Mouse (Mus musculus): ENCODE measurements around the gene Pop7. TPM values are rescaled to one million over a fixed set of nuclear protein-coding genes. Genes with fewer than 3 reads are reported as not detected.

The Pop7 gene
- polyA plus RNA-seq (2017; shearing (Covaris generic)), result 52.7 TPM

GRCm38 (mm10) chr5:137501709-137502666, at the start of gene Pop7:
Gene Pop7, minus strand, starts transcription at chr5:137502518.

DNA sequence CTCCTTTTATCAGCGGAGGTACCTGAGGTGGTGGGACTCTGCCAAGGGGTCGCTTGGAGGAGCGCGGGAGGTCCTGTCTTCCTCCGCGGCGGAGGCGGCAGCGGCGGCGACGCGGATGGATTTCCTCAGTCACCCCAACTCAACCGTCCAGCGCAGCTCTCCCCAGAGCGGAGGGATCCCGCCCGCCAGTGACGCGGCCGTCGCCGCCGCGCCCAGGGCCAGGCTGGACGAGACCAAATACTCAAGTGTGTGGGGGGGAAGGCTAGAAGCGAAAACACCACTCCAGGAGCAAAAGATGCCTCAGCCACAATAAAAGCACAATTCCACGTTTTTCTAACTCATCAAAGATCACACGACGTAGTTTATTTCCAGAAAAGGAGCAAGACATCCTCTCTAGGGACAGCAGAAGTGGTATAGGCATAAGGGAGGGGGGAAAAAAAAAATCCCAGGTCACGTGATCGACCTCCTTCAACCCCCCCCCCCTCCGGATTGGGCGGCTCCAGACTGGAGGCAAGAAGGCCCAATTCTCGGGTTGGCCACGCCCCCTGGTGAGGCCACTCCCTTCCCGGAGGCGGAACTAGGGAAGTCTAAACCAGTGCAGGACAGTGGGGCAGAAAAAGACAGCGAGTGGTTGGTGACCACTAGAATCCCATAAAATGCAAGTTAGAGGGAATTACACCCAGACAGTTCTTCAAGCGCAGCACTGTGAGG, 31.0 kb upstream of the Pop7 start, which contains the start of the genes Epo and Gnb2:
Epo (minus strand) TSS at position 126 of the 711 bp plus-strand sequence.
Gnb2 (minus strand) TSS at position 394 of the 711 bp plus-strand sequence.

DNA sequence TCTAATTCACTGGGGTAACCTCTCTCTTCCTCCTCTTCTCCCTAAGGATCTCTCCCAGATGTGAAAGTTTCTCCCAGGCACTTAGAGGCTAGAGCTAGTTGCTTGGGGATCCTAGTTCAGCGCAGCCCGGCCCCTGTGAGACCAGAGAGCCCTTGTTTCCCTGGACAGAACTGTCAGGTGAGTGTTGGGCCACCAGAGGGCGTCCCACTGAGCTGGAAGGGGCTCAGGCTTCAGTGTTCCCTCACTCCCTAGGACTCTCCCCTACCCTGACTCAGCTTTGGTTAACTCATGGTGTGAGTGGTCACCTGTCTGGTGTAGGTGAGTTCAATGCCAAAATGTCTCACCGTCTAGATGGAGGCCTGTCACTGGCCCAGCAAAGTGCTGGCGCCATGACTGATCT, 16.1 kb upstream of the Pop7 start, which contains the start of gene Gigyf1:
Gigyf1 (plus strand) TSS at position 113 of the 400 bp plus-strand sequence.

DNA sequence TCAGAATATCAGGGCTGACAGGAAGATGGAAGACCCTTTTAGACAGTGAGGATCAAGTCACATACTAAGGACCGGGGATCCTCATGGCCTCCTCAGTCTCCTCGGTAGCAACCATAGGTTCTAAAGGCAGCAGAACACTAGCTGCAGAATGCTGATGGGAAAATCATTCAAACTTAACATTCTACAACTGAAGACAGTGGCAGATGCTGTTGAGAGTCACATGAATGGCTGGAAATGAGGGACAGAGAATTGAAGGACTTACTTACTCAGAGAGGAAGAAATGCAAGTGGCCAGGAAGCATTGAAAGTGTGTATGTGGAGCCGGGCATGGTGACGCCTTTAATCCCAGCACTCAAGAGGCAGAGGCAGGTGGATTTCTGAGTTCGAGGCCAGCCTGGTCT, 25.4 kb downstream of the Pop7 start, which contains the start of gene Zan:
Zan (minus strand) TSS at position 101 of the 400 bp plus-strand sequence.

Other genes with a start within 250 kb of the Pop7 start
- 0.33 TPM for gene Ache, start 215.0 kb downstream of the Pop7 start, polyA plus RNA-seq (2017; shearing (Covaris generic))
- gene Ufsp1, start 207.9 kb downstream of the Pop7 start, polyA plus RNA-seq (2017; shearing (Covaris generic)), result 2.5 TPM
- gene Srrt, start 194.8 kb downstream of the Pop7 start, polyA plus RNA-seq (2017; shearing (Covaris generic)), result 112 TPM
- 7.7 TPM for gene Trip6, start 188.1 kb downstream of the Pop7 start, polyA plus RNA-seq (2017; shearing (Covaris generic))
- gene Slc12a9, start 168.9 kb downstream of the Pop7 start, polyA plus RNA-seq (2017; shearing (Covaris generic)), result 28.4 TPM
- not detected for gene Ephb4, start 152.4 kb downstream of the Pop7 start, polyA plus RNA-seq (2017; shearing (Covaris generic))
- gene Zan, start 25.5 kb downstream of the Pop7 start, polyA plus RNA-seq (2017; shearing (Covaris generic)), result 0.26 TPM
- 3.3 TPM for gene Gigyf1, start 16.0 kb upstream of the Pop7 start, polyA plus RNA-seq (2017; shearing (Covaris generic))
- gene Epo, start 30.7 kb upstream of the Pop7 start, polyA plus RNA-seq (2017; shearing (Covaris generic)), result not detected
- 216 TPM for gene Gnb2, start 31.0 kb upstream of the Pop7 start, polyA plus RNA-seq (2017; shearing (Covaris generic))
- gene Actl6b, start 51.0 kb upstream of the Pop7 start, polyA plus RNA-seq (2017; shearing (Covaris generic)), result not detected
- gene Tfr2, start 67.3 kb upstream of the Pop7 start, polyA plus RNA-seq (2017; shearing (Covaris generic)), result 0.68 TPM
- 94.8 TPM for gene Mospd3, start 98.5 kb upstream of the Pop7 start, polyA plus RNA-seq (2017; shearing (Covaris generic))
- 2.3 TPM for gene Pcolce, start 111.3 kb upstream of the Pop7 start, polyA plus RNA-seq (2017; shearing (Covaris generic))
- 0.40 TPM for gene Fbxo24, start 126.5 kb upstream of the Pop7 start, polyA plus RNA-seq (2017; shearing (Covaris generic))
- gene Lrch4, start 126.6 kb upstream of the Pop7 start, polyA plus RNA-seq (2017; shearing (Covaris generic)), result 322 TPM
- gene Gm20605, start 126.7 kb upstream of the Pop7 start, polyA plus RNA-seq (2017; shearing (Covaris generic)), result 81.4 TPM
- 137 TPM for gene Sap25, start 138.8 kb upstream of the Pop7 start, polyA plus RNA-seq (2017; shearing (Covaris generic))
- gene Irs3, start 143.2 kb upstream of the Pop7 start, polyA plus RNA-seq (2017; shearing (Covaris generic)), result not detected
- 31.3 TPM for gene Agfg2, start 182.2 kb upstream of the Pop7 start, polyA plus RNA-seq (2017; shearing (Covaris generic))
- 1.7 TPM for gene Nyap1, start 239.1 kb upstream of the Pop7 start, polyA plus RNA-seq (2017; shearing (Covaris generic))
- 458 TPM for gene Tsc22d4, start 243.2 kb upstream of the Pop7 start, polyA plus RNA-seq (2017; shearing (Covaris generic))

Data from activated CD4-positive, CD25-positive, alpha-beta regulatory T cell, adult 9 weeks (primary cell).